24 mouse cellular contexts compared by ENCODE assay signal in genomic region chr5:136821971-136822370, GRCm38 (mm10).
"Had no signal": no experiment of that assay in that cellular context is flagged by ENCODE, and none has a peak within 500 bp of the region (broad histone marks: within the 10 kb centered on the region; RNA-seq: fewer than 3 reads in every experiment).

No protein-coding gene starts in this region.

- H3K27me3 ChIP-seq: kidney, embryonic 15.5 days; limb, embryonic 13.5 days; liver, embryonic 12.5 days; liver, embryonic 15.5 days; lung, embryonic 15.5 days; megakaryocyte, embryonic 14.5 days; midbrain, embryonic 12.5 days; midbrain, embryonic 15.5 days; neural tube, embryonic 13.5 days had no signal

- H3K4me2 ChIP-seq: kidney, embryonic 15.5 days; limb, embryonic 13.5 days; liver, embryonic 12.5 days; liver, embryonic 15.5 days; lung, embryonic 15.5 days; midbrain, embryonic 12.5 days; midbrain, embryonic 15.5 days; neural tube, embryonic 13.5 days had no signal

- H3K4me3 ChIP-seq: kidney, embryonic 15.5 days; limb, embryonic 10.5 days; limb, embryonic 13.5 days; liver, embryonic 12.5 days; liver, embryonic 15.5 days; lung, embryonic 15.5 days; megakaryocyte, embryonic 14.5 days; midbrain, embryonic 12.5 days; midbrain, embryonic 15.5 days; neural tube, embryonic 13.5 days had no signal

- DNase-seq: kidney, adult 8-10 months; kidney, postnatal 10 days; kidney, postnatal 36 days; liver; lung, adult 18-20 months; lung, postnatal 10 days; lung, postnatal 36 days; retina, postnatal 1 day; right cerebral cortex, postnatal 25 days; spleen, adult 18-20 months; thymus, adult 2 months; thymus, postnatal 14 days; thymus, postnatal 4 days had no signal

- H3K9me3 ChIP-seq: kidney, embryonic 15.5 days; limb, embryonic 10.5 days; liver, embryonic 12.5 days; liver, embryonic 15.5 days; lung, embryonic 15.5 days; midbrain, embryonic 15.5 days had no signal

- ATAC-seq: intestine, postnatal 0 days; liver, embryonic 12.5 days; midbrain, embryonic 15.5 days had no signal

- H3K36me3 ChIP-seq: liver, embryonic 12.5 days; liver, embryonic 15.5 days; lung, embryonic 15.5 days; midbrain, embryonic 12.5 days; midbrain, embryonic 15.5 days; neural tube, embryonic 13.5 days had no signal

- H3K27ac ChIP-seq: kidney, embryonic 15.5 days; limb, embryonic 10.5 days; limb, embryonic 13.5 days; liver, embryonic 12.5 days; liver, embryonic 15.5 days; lung, embryonic 15.5 days; midbrain, embryonic 12.5 days; midbrain, embryonic 15.5 days; neural tube, embryonic 13.5 days had no signal

- H3K9ac ChIP-seq: kidney, embryonic 15.5 days; limb, embryonic 13.5 days; liver, embryonic 12.5 days; liver, embryonic 15.5 days; lung, embryonic 15.5 days; midbrain, embryonic 12.5 days; midbrain, embryonic 15.5 days; neural tube, embryonic 13.5 days had no signal

- H3K4me1 ChIP-seq: liver, embryonic 12.5 days; liver, embryonic 15.5 days; megakaryocyte, embryonic 14.5 days; midbrain, embryonic 12.5 days; midbrain, embryonic 15.5 days; neural tube, embryonic 13.5 days had no signal
